Mouse (Mus musculus) gastrocnemius, adult 18-20 months (tissue): Measurements from ENCODE around the gene Styxl1. TPM values are rescaled to one million over a fixed set of nuclear protein-coding genes. Genes with fewer than 3 reads are reported as not detected.

Experiments
- DNase-seq: peaks from one replicate; pipeline ENCODE4 v3.0.0; 2021; ENCODE audit warnings: low spot score
- microRNA-seq: library from miRNA; unstranded; fragments of <30 nt; microRNA quantifications from one replicate; pipeline ENCODE4 v1.2.0, GENCODE M21; 2021
- total RNA-seq, 2 experiments: library from RNA; stranded (reverse); gene quantifications; 2 replicates each; pipeline ENCODE4 v1.2.3; 2021

Gene Styxl1
- total RNA-seq, 2 experiments from 2014 or later = not detected

GRCm38 (mm10) chr5:135702190-135702589 lies 76.0 kb downstream of the Styxl1 start:
- no peak for DNase-seq

GRCm38 (mm10) chr5:135701601-135702000 lies 76.6 kb downstream of the Styxl1 start:
- DNase-seq = no peak

- no peak for DNase-seq
These were observed 80.5 kb downstream of the Styxl1 start for GRCm38 (mm10) chr5:135697711-135698111.

Small RNAs within 50 kb of the gene (microRNA-seq; reads per million reads assigned to microRNA genes)
- gene Mir7034 = not detected

Other genes starting within 250 kb of the Styxl1 start
- 10 to 100 TPM; 17.3 TPM for gene Hip1, start 233.3 kb downstream of the Styxl1 start, total RNA-seq
- not detected for gene Ccl26, start 214.8 kb downstream of the Styxl1 start, total RNA-seq
- gene Ccl24, start 205.3 kb downstream of the Styxl1 start, total RNA-seq = 1 to 10 TPM in 1 of 2 experiments, under 1 TPM in 1; 0.32 to 1.4 TPM
- 10 to 100 TPM; 11.4 to 13.0 TPM for gene Rhbdd2, start 145.8 kb downstream of the Styxl1 start, total RNA-seq
- gene Por, start 108.4 kb downstream of the Styxl1 start, total RNA-seq = 10 to 100 TPM; 30.3 to 35.6 TPM
- gene Tmem120a, start 33.9 kb downstream of the Styxl1 start, total RNA-seq = 1 to 10 TPM; 6.8 to 8.4 TPM
- 1,000 to 10,000 TPM in 1 of 2 experiments, 100 to 1,000 TPM in 1; 959 to 1,045 TPM for gene Mdh2, start 95 bp upstream of the Styxl1 start, total RNA-seq
- not detected for gene Srrm3, start 28.5 kb upstream of the Styxl1 start, total RNA-seq
- gene Hspb1, start 109.5 kb upstream of the Styxl1 start, total RNA-seq = 100 to 1,000 TPM; 239 to 482 TPM
- 100 to 1,000 TPM; 288 to 326 TPM for gene Ywhag, start 156.2 kb upstream of the Styxl1 start, total RNA-seq
- under 1 TPM; 0.57 to 0.95 TPM for gene Ssc4d, start 196.1 kb upstream of the Styxl1 start, total RNA-seq
- not detected for gene Zp3, start 201.7 kb upstream of the Styxl1 start, total RNA-seq
- gene Dtx2, start 216.4 kb upstream of the Styxl1 start, total RNA-seq = 1 to 10 TPM; 7.4 to 7.6 TPM